Comparison of ENCODE assay signal across 8 mouse cellular contexts in the genomic region with DNA sequence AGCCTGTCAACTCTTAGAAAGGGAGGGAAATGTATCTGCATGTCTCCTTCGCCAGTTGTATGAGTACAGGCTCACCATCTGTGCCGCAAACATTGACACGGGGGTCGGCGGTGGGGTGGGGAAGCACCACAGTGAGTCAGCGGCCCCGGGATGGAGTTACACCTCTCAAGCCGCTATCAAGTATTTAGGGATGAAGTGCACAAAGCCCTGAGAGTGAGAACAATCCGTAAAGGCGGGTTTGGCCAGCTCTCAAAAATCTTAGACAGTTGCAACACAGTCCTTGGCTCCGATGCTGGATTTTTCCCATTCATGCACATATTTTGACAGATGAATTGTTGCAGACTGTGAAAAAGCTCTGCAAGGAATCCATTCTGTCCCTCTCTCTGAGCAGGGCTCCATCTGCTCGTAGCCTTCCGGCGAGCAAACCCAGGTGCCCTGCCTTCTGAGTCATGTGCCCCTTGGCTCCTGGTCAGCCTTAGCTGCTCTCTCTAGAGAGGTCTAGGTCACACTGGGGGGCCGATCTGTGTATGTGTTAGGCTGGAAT.
DNase-seq lines count a peak whose midpoint lies in the region; ATAC-seq lines count a peak whose summit lies in the region.

No protein-coding gene starts in this region.

- H3K36me3 ChIP-seq in intestine, embryonic 16.5 days (ENCODE audit: control insufficient read depth, insufficient read depth, low read length): no peaks in the 10 kb centered on the region
- no peaks in the 10 kb centered on the region for H3K36me3 ChIP-seq in midbrain, embryonic 15.5 days (replicated peaks)

- peaks cover 18% of the 10 kb centered on the region for H3K4me1 ChIP-seq in intestine, embryonic 16.5 days (ENCODE audit: control insufficient read depth, insufficient read depth, low read length)
- peaks cover 10% of the 10 kb centered on the region; the same call in 1 of the 2 replicates for H3K4me1 ChIP-seq in midbrain, embryonic 15.5 days

- peak overlapping the region; percentile 37 for H3K4me2 ChIP-seq in intestine, embryonic 16.5 days (ENCODE audit: low read depth, low read length)
- peak overlapping the region; percentile 35 for H3K4me2 ChIP-seq in midbrain, embryonic 15.5 days

- 14% methylated on average over 15 of the region's 15 CpGs for WGBS in intestine, embryonic 16.5 days
- 12% methylated on average over 15 of the region's 15 CpGs for WGBS in midbrain, embryonic 15.5 days

- ATAC-seq in intestine, embryonic 16.5 days: peak; percentile 79
- ATAC-seq in midbrain, embryonic 15.5 days (replicated peaks): 0 out of 2 replicates have a peak, but pooled peaks have one; percentile 45
- no peak for ATAC-seq in activated CD4-positive, CD25-positive, alpha-beta regulatory T cell, adult 4 months

- intact Hi-C loops in gastrocnemius, postnatal 14 days (cut with DNase I; ENCODE audit: low total_unique reads): no loop called here

- 0 out of 2 replicates have a peak overlapping the region, but pooled peaks have one; percentile 13 for H3K27ac ChIP-seq in intestine, embryonic 16.5 days (ENCODE audit: low read length)
- H3K27ac ChIP-seq in midbrain, embryonic 15.5 days: no peak overlapping the region

- H3K4me3 ChIP-seq in intestine, embryonic 16.5 days (ENCODE audit: low read length): no peak overlapping the region; the same call in 1 of the 2 replicates
- H3K4me3 ChIP-seq in midbrain, embryonic 15.5 days: no peak overlapping the region

- peak; percentile 76 for DNase-seq in adrenal gland, adult 2 months
- DNase-seq in embryo, embryonic 11 days: peak; percentile 47
- DNase-seq in gastrocnemius, postnatal 14 days: peak; percentile 63
- DNase-seq in left cerebral cortex, adult 8-10 months (ENCODE audit: low spot score in 2 of 2): peak; percentile 32 to 62
- peak; percentile 21 to 73 for DNase-seq in urinary bladder, adult 18-20 months (ENCODE audit: low spot score in 2 of 2)

- no peaks in the 10 kb centered on the region for H3K27me3 ChIP-seq in intestine, embryonic 16.5 days (replicated peaks; ENCODE audit: control insufficient read depth, insufficient read depth, low read length)
- no peaks in the 10 kb centered on the region for H3K27me3 ChIP-seq in midbrain, embryonic 15.5 days (replicated peaks)

- no peaks in the 10 kb centered on the region for H3K9me3 ChIP-seq in intestine, embryonic 16.5 days (ENCODE audit: control insufficient read depth, low read length)
- H3K9me3 ChIP-seq in midbrain, embryonic 15.5 days: no peaks in the 10 kb centered on the region

- no peak overlapping the region for H3K9ac ChIP-seq in intestine, embryonic 16.5 days (ENCODE audit: low read depth, low read length)
- H3K9ac ChIP-seq in midbrain, embryonic 15.5 days: no peak overlapping the region
